16 mouse cellular contexts compared by ENCODE assay signal in the genomic region with DNA sequence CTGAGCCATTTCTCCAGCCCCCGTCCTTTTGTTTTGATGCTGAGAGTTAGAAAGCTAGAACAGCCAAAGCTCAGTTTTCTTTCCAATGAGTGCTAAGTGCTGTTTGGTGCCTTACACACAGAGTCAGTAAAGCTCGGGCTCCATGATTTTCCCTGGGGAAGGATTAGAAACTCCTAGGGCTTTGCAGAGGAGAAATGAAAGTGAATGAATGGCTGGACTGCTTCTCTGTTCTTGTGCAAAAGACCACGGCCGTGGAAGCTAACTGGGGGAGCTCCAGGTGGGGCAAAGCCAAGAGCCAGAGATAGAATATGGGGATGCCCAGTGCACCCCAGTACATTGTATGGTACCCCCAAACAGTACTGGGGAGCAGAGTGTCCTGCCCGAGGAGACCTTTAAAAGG. TPM values are rescaled to one million over a fixed set of nuclear protein-coding genes. Genes with fewer than 3 reads are reported as not detected.
DNase-seq lines count a peak whose midpoint lies in the region; ATAC-seq and TF ChIP-seq lines count a peak whose summit lies in the region.
"Had no signal": no experiment of that assay in that cellular context is flagged by ENCODE, and none has a peak within 500 bp of the region (broad histone marks: within the 10 kb centered on the region; RNA-seq: fewer than 3 reads in every experiment).

No protein-coding gene starts in this region.

- H3K9ac ChIP-seq in liver, postnatal 0 days (replicated peaks): no peak overlapping the region
- no peak overlapping the region for H3K9ac ChIP-seq in liver, embryonic 12.5 days
- no peak overlapping the region for H3K9ac ChIP-seq in neural tube, embryonic 13.5 days
- H3K9ac ChIP-seq: embryonic facial prominence, embryonic 15.5 days; hindbrain, embryonic 15.5 days; kidney, embryonic 15.5 days had no signal

- TF ChIP-seq POLR2A in bone marrow macrophage, adult 2 months (IDR thresholded peaks at IDR 0.05; ENCODE audit: borderline replicate concordance, low read depth, low read length): no peak

- DNase-seq in gastrocnemius, adult 2 months: no peak
- DNase-seq in gastrocnemius, postnatal 25 days: no peak
- no peak for DNase-seq in liver, postnatal 0 days
- no peak for DNase-seq in cerebellum, adult 11-12 months
- DNase-seq in right cerebral cortex, adult 18-20 months: no peak
- DNase-seq: adrenal gland, postnatal 36 days; gastrocnemius, postnatal 36 days; lung, adult 2 months; thymus, postnatal 4 days had no signal

- ATAC-seq in liver, postnatal 0 days: no peak
- ATAC-seq in liver, embryonic 12.5 days: no peak
- no peak for ATAC-seq in neural tube, embryonic 13.5 days (ENCODE audit: low read depth)

- no peaks in the 10 kb centered on the region for H3K36me3 ChIP-seq in liver, postnatal 0 days (replicated peaks; ENCODE audit: insufficient read depth, low read length)
- no peaks in the 10 kb centered on the region for H3K36me3 ChIP-seq in liver, embryonic 12.5 days
- H3K36me3 ChIP-seq in neural tube, embryonic 13.5 days: no peaks in the 10 kb centered on the region
- H3K36me3 ChIP-seq: embryonic facial prominence, embryonic 15.5 days; hindbrain, embryonic 15.5 days; kidney, embryonic 15.5 days had no signal

- H3K4me2 ChIP-seq in liver, postnatal 0 days (ENCODE audit: low read depth, low read length): peak overlapping the region; percentile 5; the same call in 1 of the 2 replicates
- no peak overlapping the region for H3K4me2 ChIP-seq in liver, embryonic 12.5 days
- peak overlapping the region; percentile 11 for H3K4me2 ChIP-seq in neural tube, embryonic 13.5 days
- H3K4me2 ChIP-seq: embryonic facial prominence, embryonic 15.5 days; hindbrain, embryonic 15.5 days; kidney, embryonic 15.5 days had no signal

- peaks cover 72% of the 10 kb centered on the region for H3K4me1 ChIP-seq in liver, postnatal 0 days (ENCODE audit: insufficient read depth)
- peaks cover 81% of the 10 kb centered on the region for H3K4me1 ChIP-seq in liver, embryonic 12.5 days
- H3K4me1 ChIP-seq in bone marrow macrophage, adult 2 months (ENCODE audit: control insufficient read depth, insufficient read depth, low read length): peaks cover 63% of the 10 kb centered on the region
- peaks cover 98% of the 10 kb centered on the region for H3K4me1 ChIP-seq in neural tube, embryonic 13.5 days (replicated peaks)

- no peaks in the 10 kb centered on the region for H3K9me3 ChIP-seq in liver, postnatal 0 days (ENCODE audit: low read length)
- H3K9me3 ChIP-seq in liver, embryonic 12.5 days (replicated peaks): no peaks in the 10 kb centered on the region
- H3K9me3 ChIP-seq in neural tube, embryonic 13.5 days: no peaks in the 10 kb centered on the region
- H3K9me3 ChIP-seq: embryonic facial prominence, embryonic 15.5 days; hindbrain, embryonic 15.5 days; kidney, embryonic 15.5 days had no signal

- 0 out of 2 replicates have a peak overlapping the region, but pooled peaks have one; percentile 1 for H3K27ac ChIP-seq in gastrocnemius, adult 2 months
- no peak overlapping the region for H3K27ac ChIP-seq in liver, postnatal 0 days (ENCODE audit: low read depth)
- no peak overlapping the region for H3K27ac ChIP-seq in liver, embryonic 12.5 days
- 0 out of 2 replicates have a peak overlapping the region, but pooled peaks have one; percentile 14 for H3K27ac ChIP-seq in bone marrow macrophage, adult 2 months (ENCODE audit: insufficient read depth, low read depth, low read length)
- 0 out of 2 replicates have a peak overlapping the region, but pooled peaks have one; percentile 9 for H3K27ac ChIP-seq in neural tube, embryonic 13.5 days (replicated peaks)
- H3K27ac ChIP-seq: embryonic facial prominence, embryonic 15.5 days; hindbrain, embryonic 15.5 days; kidney, embryonic 15.5 days had no signal

- WGBS in liver, postnatal 0 days (ENCODE audit: insufficient replicate concordance): 49% methylated on average over 5 of the region's 5 CpGs
- 67% methylated on average over 5 of the region's 5 CpGs for WGBS in liver, embryonic 12.5 days (ENCODE audit: insufficient replicate concordance)
- 34% methylated on average over 5 of the region's 5 CpGs for WGBS in neural tube, embryonic 13.5 days

- TF ChIP-seq CTCF in gastrocnemius, adult 2 months (IDR thresholded peaks at IDR 0.05): no peak
- TF ChIP-seq CTCF in liver, postnatal 0 days (IDR thresholded peaks at IDR 0.05; ENCODE audit: low read depth): no peak
- TF ChIP-seq CTCF in bone marrow macrophage, adult 2 months (IDR thresholded peaks at IDR 0.05; ENCODE audit: low read depth, low read length): no peak

- TF ChIP-seq EP300 in liver, postnatal 0 days (IDR thresholded peaks at IDR 0.05; ENCODE audit: low read depth): no peak

- intact Hi-C loops in gastrocnemius, adult 2 months (cut with DNase I): loop anchor here (5.0 kb wide), 1 partner anchor 128 kb away; no protein-coding TSS in a partner anchor

- H3K4me3 ChIP-seq in gastrocnemius, adult 2 months: no peak overlapping the region; the same call in 1 of the 2 replicates
- no peak overlapping the region for H3K4me3 ChIP-seq in liver, postnatal 0 days (ENCODE audit: low read depth, low read length)
- H3K4me3 ChIP-seq in liver, embryonic 12.5 days: no peak overlapping the region
- H3K4me3 ChIP-seq in bone marrow macrophage, adult 2 months (ENCODE audit: insufficient read depth, low read length): peak overlapping the region; percentile 51
- no peak overlapping the region for H3K4me3 ChIP-seq in neural tube, embryonic 13.5 days
- H3K4me3 ChIP-seq: embryonic facial prominence, embryonic 15.5 days; hindbrain, embryonic 15.5 days; kidney, embryonic 15.5 days; myocyte had no signal

- H3K27me3 ChIP-seq in liver, postnatal 0 days (ENCODE audit: insufficient read depth, low read length): no peaks in the 10 kb centered on the region
- H3K27me3 ChIP-seq in liver, embryonic 12.5 days (replicated peaks): no peaks in the 10 kb centered on the region
- H3K27me3 ChIP-seq in neural tube, embryonic 13.5 days: no peaks in the 10 kb centered on the region
- H3K27me3 ChIP-seq: embryonic facial prominence, embryonic 15.5 days; hindbrain, embryonic 15.5 days; kidney, embryonic 15.5 days had no signal

RNA-seq across cellular contexts. Expression of gene Arid1b, which starts 10.6 kb away (rescaled TPM):
- 10 to 100 TPM; 35.1 to 35.6 TPM for total RNA-seq in gastrocnemius, adult 2 months (2021)
- 10 to 100 TPM; 29.2 to 29.7 TPM for total RNA-seq in gastrocnemius, postnatal 25 days (2021)
- polyA plus RNA-seq in liver, postnatal 0 days (2015; fragmentation: Nextera tagmentation; extraction: Ambion mirVana): 1.9 and 2.2 TPM in 2 replicates
- polyA plus RNA-seq in liver, embryonic 12.5 days (2016; fragmentation: Nextera tagmentation; extraction: Ambion mirVana): 5.5 and 5.9 TPM in 2 replicates
- polyA plus RNA-seq in bone marrow macrophage, adult 2 months (2012; ENCODE audit: insufficient read depth, insufficient read length, missing spikeins): 21.0 and 25.8 TPM in 2 replicates
- polyA plus RNA-seq in neural tube, embryonic 13.5 days (2015; fragmentation: Nextera tagmentation; extraction: Ambion mirVana): 14.1 and 14.4 TPM in 2 replicates

Comparison
In these comparisons a context has a peak if more than half of its experiments do, and no peak if none do; other contexts are left out.
1. H3K27ac ChIP-seq: peak in gastrocnemius, adult 2 months (single experiment), bone marrow macrophage, adult 2 months (single experiment) and neural tube, embryonic 13.5 days (single experiment); none in liver, postnatal 0 days (single experiment) and liver, embryonic 12.5 days (single experiment).